Mouse (Mus musculus) kidney, adult 2 months (tissue): ENCODE measurements around the gene 1700028P14Rik. TPM values are rescaled to one million over a fixed set of nuclear protein-coding genes. Genes with fewer than 3 reads are reported as not detected.

Source experiments
- DNase-seq: peaks from one replicate; pipeline ENCODE4 v3.0.0; 2021
- H3K27ac ChIP-seq: fragments of 200-500 bp; 2 replicates; pipeline ENCODE4 v1.5.1; 2012; ENCODE audit warnings: low read depth, low read length, control low read depth, inconsistent platforms; ENCODE audit not compliant: insufficient read depth
- H3K27me3 ChIP-seq: fragments of 200-500 bp; replicated peaks from 2 replicates; pipeline ENCODE4 v1.6.1; 2012; ENCODE audit warnings: mild to moderate bottlenecking, moderate library complexity, low read length, inconsistent platforms; ENCODE audit not compliant: control insufficient read depth, insufficient read depth
- H3K36me3 ChIP-seq: fragments of 200-500 bp; 2 replicates; pipeline ENCODE4 v1.6.1; 2012; ENCODE audit warnings: mild to moderate bottlenecking, moderate library complexity, low read length, inconsistent platforms; ENCODE audit not compliant: control insufficient read depth, insufficient read depth
- H3K4me1 ChIP-seq: fragments of 200-500 bp; 2 replicates; pipeline ENCODE4 v1.6.1; 2011; ENCODE audit warnings: low read length; ENCODE audit not compliant: control insufficient read depth, insufficient read depth
- H3K4me3 ChIP-seq: fragments of 200-500 bp; 2 replicates; pipeline ENCODE4 v1.5.1; 2011; ENCODE audit warnings: mild to moderate bottlenecking, low read depth, low read length, control low read depth; ENCODE audit not compliant: insufficient read depth
- CTCF ChIP-seq: fragments of 200-500 bp; conservative IDR thresholded peaks from 2 replicates; pipeline ENCODE4 v1.5.1; 2011; ENCODE audit warnings: low read depth, mild to moderate bottlenecking, control low read depth, low read length, moderate library complexity, mixed read lengths; ENCODE audit not compliant: insufficient read depth, insufficient read length
- POLR2A ChIP-seq: fragments of 200-500 bp; IDR thresholded peaks from one replicate; pipeline ENCODE4 v1.6.1; 2011; ENCODE audit warnings: low read depth, low read length, control low read depth
- WGBS: fragments of 180-500 bp; shearing (Covaris S2); methylation state at CpG from one replicate; pipeline ENCODE4 v1.1.7; 2018; 5-methylcytosine and 5-hydroxymethylcytosine counted together
- polyA plus RNA-seq: library from polyadenylated mRNA; depleted of rRNA; stranded (reverse); fragments of >200 nt; gene quantifications from 2 replicates; pipeline ENCODE4 v1.2.3, GENCODE M21; 2012

Gene 1700028P14Rik
- polyA plus RNA-seq, 1 experiment: not detected

DNA sequence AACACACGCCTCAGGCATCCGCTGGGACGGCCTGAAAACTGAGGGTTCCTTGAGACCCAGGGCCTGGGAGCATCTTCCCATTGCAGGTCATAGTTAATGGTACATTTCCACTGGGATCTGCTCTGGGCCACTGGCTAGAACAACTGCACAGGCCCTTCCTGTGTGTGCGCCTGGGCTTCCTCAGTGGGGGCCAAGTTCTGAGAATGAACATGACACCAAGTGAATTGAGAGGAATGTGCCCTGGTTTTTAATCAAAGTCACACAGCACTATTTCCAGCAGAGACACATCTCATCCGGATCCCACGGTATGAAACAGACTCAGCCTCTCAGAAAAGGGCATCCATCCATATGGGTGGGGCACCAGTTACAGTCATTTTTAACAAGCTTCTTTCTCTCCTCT is 90.6 kb downstream of the 1700028P14Rik start:
- H3K36me3 ChIP-seq: no peaks in the 10 kb centered on the region
- TF ChIP-seq POLR2A (no peak), CTCF (no peak)
- WGBS: 79% methylated on average over 6 of the region's 6 CpGs
- H3K27ac ChIP-seq: no peak overlapping the region
- no peaks in the 10 kb centered on the region for H3K27me3 ChIP-seq
- no peak overlapping the region for H3K4me3 ChIP-seq
- DNase-seq: no peak
- H3K4me1 ChIP-seq: no peaks in the 10 kb centered on the region

DNA sequence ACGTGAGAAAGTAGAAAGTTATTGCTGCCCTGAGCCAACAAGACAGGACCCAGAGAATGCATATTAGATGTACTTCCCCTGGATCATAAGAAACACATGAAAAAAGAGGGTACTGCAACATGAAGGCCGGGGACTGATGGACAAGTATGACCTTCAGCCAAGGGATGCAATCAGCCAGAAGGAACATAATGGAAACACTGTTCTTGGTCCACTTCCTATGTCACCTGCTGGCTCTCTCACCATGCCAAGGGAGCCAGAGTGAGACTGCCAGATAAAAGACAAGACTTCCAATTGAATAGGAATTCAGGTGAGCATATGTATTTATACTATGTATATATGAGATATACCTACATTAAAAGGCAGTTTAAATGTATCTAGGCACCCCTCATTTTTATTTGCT is 99.2 kb downstream of the 1700028P14Rik start:
- H3K36me3 ChIP-seq: no peaks in the 10 kb centered on the region
- WGBS: 76% methylated on average over 2 of the region's 2 CpGs
- no peak for DNase-seq

DNA sequence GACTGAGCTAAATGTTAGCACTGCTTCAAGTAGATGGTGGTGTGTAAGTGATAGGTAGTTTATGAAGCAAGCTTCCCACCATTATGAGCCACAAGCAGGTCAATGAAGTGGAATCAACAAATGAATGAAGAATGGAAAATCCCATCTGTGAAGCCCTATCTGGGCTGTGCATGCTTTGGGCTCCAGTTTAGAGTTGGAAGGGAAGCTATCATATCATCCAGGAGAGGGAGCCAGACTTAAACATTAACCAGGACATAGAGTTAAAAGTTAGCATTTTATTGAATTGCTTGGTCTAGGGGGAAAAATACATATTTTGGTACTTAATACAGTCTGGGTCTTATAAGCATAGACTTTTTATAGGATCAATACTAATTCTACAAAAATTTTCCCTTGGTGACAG is 107.0 kb downstream of the 1700028P14Rik start:
- Histone ChIP-seq H3K36me3 (no peaks in the 10 kb centered on the region), H3K4me1 (no peaks in the 10 kb centered on the region), H3K27ac (no peak overlapping the region), H3K4me3 (no peak overlapping the region), H3K27me3 (no peaks in the 10 kb centered on the region)
- TF ChIP-seq POLR2A (no peak), CTCF (no peak)
- peak; percentile 5 for DNase-seq

More for the DNA sequence above, 99.2 kb downstream of the 1700028P14Rik start:
- H3K4me3 ChIP-seq: no peak overlapping the region
- no peak overlapping the region for H3K27ac ChIP-seq
- TF ChIP-seq CTCF (no peak), POLR2A (no peak)
- H3K27me3 ChIP-seq: no peaks in the 10 kb centered on the region
- no peaks in the 10 kb centered on the region for H3K4me1 ChIP-seq

DNA sequence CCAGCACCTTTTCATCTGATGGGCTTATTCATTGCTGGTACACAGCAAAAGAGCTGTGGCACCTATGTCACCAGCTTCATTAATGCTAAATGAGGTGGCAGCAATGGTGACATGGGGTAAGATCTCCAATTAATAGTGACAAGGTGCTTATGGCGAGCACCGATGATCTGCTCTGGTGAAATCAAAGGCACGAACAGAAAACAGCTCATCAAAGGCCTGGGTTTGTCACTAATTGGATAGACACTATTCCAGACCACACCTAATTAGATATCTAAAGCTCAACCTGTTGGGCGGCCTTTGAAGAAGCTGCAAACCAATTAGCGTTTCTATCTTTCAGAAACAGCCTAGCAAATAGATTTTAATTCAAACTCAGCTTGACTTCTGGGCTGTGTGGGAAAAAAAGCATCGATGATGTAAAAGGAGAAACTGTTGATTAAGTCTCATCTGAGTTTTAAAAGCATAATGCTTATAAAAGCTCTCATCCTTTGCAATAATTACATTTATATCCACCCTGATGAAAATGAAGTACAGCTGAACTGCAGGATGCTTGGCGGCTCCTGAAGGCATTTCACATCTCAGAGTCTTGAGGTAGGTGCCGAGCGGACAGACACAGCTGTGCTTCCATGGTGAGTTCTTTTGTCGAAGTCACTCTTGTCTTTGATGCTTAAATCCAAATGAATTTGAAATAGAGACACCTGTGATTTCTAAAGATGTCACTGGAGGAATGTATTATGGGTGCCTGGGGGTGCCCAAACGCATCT is 109.2 kb downstream of the 1700028P14Rik start:
- DNase-seq: no peak
- no peaks in the 10 kb centered on the region for H3K4me1 ChIP-seq
- TF ChIP-seq POLR2A: no peak
- no peak for TF ChIP-seq CTCF
- WGBS: 76% methylated on average over 11 of the region's 11 CpGs
- no peaks in the 10 kb centered on the region for H3K36me3 ChIP-seq
- no peaks in the 10 kb centered on the region for H3K27me3 ChIP-seq
- H3K27ac ChIP-seq: no peak overlapping the region
- H3K4me3 ChIP-seq: no peak overlapping the region

DNA sequence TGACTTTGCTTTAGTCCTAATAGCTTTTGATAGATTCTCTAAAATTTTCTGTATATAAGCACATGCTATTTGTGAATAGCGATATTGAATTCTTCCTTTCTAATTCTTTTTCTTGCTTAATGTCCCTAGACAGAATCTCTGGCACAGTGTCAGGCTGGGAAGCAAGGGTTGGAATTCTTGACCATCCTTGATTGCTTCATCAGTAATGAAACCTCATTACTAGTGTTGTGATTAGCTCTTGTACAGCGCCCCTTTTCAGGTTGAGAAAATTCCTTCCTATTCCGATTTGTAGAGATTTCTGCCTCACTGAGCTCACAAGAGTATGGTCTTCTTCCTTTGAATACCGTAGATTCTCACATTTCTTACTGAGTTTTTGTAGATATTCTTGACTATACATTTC is 109.9 kb downstream of the 1700028P14Rik start:
- Histone ChIP-seq H3K4me1 (no peaks in the 10 kb centered on the region), H3K36me3 (no peaks in the 10 kb centered on the region), H3K27me3 (no peaks in the 10 kb centered on the region), H3K4me3 (no peak overlapping the region), H3K27ac (no peak overlapping the region)
- no peak for DNase-seq
- WGBS: 80% methylated on average over 4 of the region's 4 CpGs
- TF ChIP-seq CTCF (no peak), POLR2A (no peak)

DNA sequence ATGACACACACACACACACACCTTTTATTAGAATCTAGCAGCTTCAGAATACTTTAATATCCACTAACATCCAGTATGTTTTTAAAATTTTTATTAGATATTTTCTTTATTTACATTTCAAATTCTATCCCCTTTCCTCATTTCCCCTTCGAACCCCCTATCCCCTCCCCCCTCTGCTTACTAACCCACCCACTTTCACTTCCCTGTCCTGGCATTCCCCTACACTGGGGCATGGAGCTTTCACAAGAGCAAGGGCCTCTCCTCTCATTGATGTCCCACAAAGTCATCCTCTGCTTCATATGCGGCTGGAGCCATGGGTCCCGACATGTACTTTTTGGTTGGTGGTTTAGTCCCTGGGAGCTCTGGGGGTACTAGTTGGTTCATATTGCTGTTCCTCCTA is 116.9 kb downstream of the 1700028P14Rik start:
- no peak for DNase-seq
- Histone ChIP-seq H3K27me3 (no peaks in the 10 kb centered on the region), H3K27ac (no peak overlapping the region), H3K36me3 (no peaks in the 10 kb centered on the region), H3K4me3 (no peak overlapping the region), H3K4me1 (no peaks in the 10 kb centered on the region)
- 90% methylated on average over 3 of the region's 3 CpGs for WGBS
- no peak for TF ChIP-seq CTCF
- TF ChIP-seq POLR2A: no peak

DNA sequence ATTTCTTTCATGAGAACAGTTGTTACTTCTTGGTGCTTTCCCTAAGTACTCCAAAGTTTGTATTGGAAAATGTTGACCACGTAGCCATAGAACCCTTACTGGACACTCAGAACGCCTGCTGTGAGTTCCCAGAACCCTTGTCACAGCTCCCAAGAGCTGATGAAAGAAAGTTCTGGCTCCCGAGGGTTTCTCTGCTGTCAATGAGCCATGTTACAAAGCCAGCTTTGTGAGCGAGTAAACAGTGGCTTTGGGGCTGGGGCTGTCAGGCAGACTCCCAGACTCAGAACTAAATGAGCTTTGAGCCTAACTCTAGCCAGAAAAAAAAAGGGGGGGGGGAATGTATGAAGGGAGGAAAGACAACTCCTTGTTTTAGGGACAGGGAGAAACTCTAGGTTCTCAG is 120.7 kb downstream of the 1700028P14Rik start:
- WGBS: 67% methylated on average over 4 of the region's 4 CpGs
- DNase-seq: no peak
- Histone ChIP-seq H3K4me3 (no peak overlapping the region), H3K36me3 (no peaks in the 10 kb centered on the region), H3K27ac (no peak overlapping the region), H3K4me1 (no peaks in the 10 kb centered on the region), H3K27me3 (no peaks in the 10 kb centered on the region)
- no peak for TF ChIP-seq POLR2A
- TF ChIP-seq CTCF: no peak
